Mouse (Mus musculus) embryo, embryonic 10 days (tissue): ENCODE results near the gene Rad51b.

ENCODE experiments used
- DNase-seq: peaks from one replicate; pipeline ENCODE4 v3.0.0-alpha.2; 2015; ENCODE audit warnings: low spot score

The Rad51b gene

GRCm38 (mm10) chr12:79839096-79839941 is 542.2 kb downstream of the Rad51b start:
- DNase-seq, result no peak

- no peak for DNase-seq
Measured at GRCm38 (mm10) chr12:79840465-79840864, 543.4 kb downstream of the Rad51b start.

GRCm38 (mm10) chr12:79841248-79841647 is 544.2 kb downstream of the Rad51b start:
- DNase-seq, result no peak

GRCm38 (mm10) chr12:79842319-79842718 is 545.2 kb downstream of the Rad51b start:
- no peak for DNase-seq

- DNase-seq, result no peak
Measured at GRCm38 (mm10) chr12:79843002-79843401, 545.9 kb downstream of the Rad51b start.

GRCm38 (mm10) chr12:79843496-79843895 is 546.4 kb downstream of the Rad51b start:
- DNase-seq, result peak; percentile 66

- DNase-seq, result peak; percentile 81
Measured at GRCm38 (mm10) chr12:79846247-79847151, 549.4 kb downstream of the Rad51b start.

GRCm38 (mm10) chr12:79848539-79848938 is 551.5 kb downstream of the Rad51b start:
- DNase-seq, result no peak

- no peak for DNase-seq
Measured at GRCm38 (mm10) chr12:79850021-79850420, 552.9 kb downstream of the Rad51b start.

GRCm38 (mm10) chr12:79851898-79852297 is 554.8 kb downstream of the Rad51b start:
- DNase-seq, result no peak

- DNase-seq, result no peak
Measured at GRCm38 (mm10) chr12:79852606-79853005, 555.5 kb downstream of the Rad51b start.

GRCm38 (mm10) chr12:79853901-79854490 is 556.9 kb downstream of the Rad51b start:
- DNase-seq, result no peak

GRCm38 (mm10) chr12:79854507-79854906 is 557.4 kb downstream of the Rad51b start:
- DNase-seq, result no peak

- DNase-seq, result no peak
Measured at GRCm38 (mm10) chr12:79856116-79856909, 559.2 kb downstream of the Rad51b start.

GRCm38 (mm10) chr12:79857704-79858103 is 560.6 kb downstream of the Rad51b start:
- DNase-seq, result no peak

- no peak for DNase-seq
Measured at GRCm38 (mm10) chr12:79858336-79858735, 561.3 kb downstream of the Rad51b start.

- peak; percentile 83 for DNase-seq
Measured at GRCm38 (mm10) chr12:79859354-79860247, 562.5 kb downstream of the Rad51b start.

GRCm38 (mm10) chr12:79860248-79860555 is 563.1 kb downstream of the Rad51b start:
- DNase-seq, result no peak
